Mouse (Mus musculus) C2C12 (cell line): ENCODE measurements at regions not wholly inside any gene's neighbourhood (a gene's known extent, or its start where the extent isn't known, plus 50 kb on each side); places are given as distances from the start of the nearest gene placed in this dataset.

Source experiments
- CTCF ChIP-seq: IDR thresholded peaks from one replicate; pipeline ENCODE4 v1.5.1; 2011; ENCODE audit not compliant: control insufficient read depth, insufficient read depth, insufficient read length
- FOSL1 ChIP-seq: IDR thresholded peaks from one replicate; pipeline ENCODE4 v1.8.0; 2011; ENCODE audit warnings: mild to moderate bottlenecking, low read length; ENCODE audit not compliant: poor library complexity, insufficient read depth, severe bottlenecking
- MAX ChIP-seq: IDR thresholded peaks from one replicate; pipeline ENCODE4 v1.6.1; 2011; ENCODE audit warnings: mild to moderate bottlenecking, control low read depth
- USF1 ChIP-seq: IDR thresholded peaks from one replicate; pipeline ENCODE4 v1.6.1; 2011; ENCODE audit warnings: low read depth, mild to moderate bottlenecking, control low read depth, moderate library complexity

GRCm38 (mm10) chr6:52379146-52379545, 65.8 kb downstream of the Evx1 start:
- TF ChIP-seq MAX = no peak
- TF ChIP-seq FOSL1 = no peak
- TF ChIP-seq USF1 = no peak
- no peak for TF ChIP-seq CTCF
